10 mouse cellular contexts compared by ENCODE assay signal in the genomic region with DNA sequence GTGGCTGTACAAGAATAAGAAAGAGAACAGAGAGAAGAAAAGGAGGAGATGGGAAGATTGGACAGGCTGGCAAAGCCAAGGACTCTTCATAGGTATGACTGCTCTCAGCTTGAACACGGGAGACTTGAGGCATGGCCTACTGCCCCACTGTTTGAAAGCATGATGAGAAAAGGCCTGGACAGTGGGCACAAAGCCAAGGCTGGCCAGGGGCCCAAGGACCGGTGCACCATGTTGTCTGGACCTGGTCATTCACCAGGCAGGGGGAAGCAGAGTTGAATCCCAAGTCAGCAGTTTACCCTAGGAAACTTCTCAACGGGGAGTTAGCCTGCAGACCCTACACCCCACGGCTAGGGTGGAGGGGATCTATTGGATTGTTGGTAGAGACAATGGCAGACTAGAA. TPM values are rescaled to one million over a fixed set of nuclear protein-coding genes. Genes with fewer than 3 reads are reported as not detected.
DNase-seq lines count a peak whose midpoint lies in the region; ATAC-seq and TF ChIP-seq lines count a peak whose summit lies in the region.
"Had no signal": no experiment of that assay in that cellular context is flagged by ENCODE, and none has a peak within 500 bp of the region (broad histone marks: within the 10 kb centered on the region; RNA-seq: fewer than 3 reads in every experiment).

No protein-coding gene starts in this region.

- H3K27ac ChIP-seq in lung, embryonic 14.5 days (ENCODE audit: low read depth): peak overlapping the region; percentile 78
- H3K27ac ChIP-seq in intestine, embryonic 14.5 days (ENCODE audit: low read depth): peak overlapping the region; percentile 89
- H3K27ac ChIP-seq: midbrain, embryonic 15.5 days had no signal

- TF ChIP-seq CTCF in lung, embryonic 14.5 days (IDR thresholded peaks at IDR 0.05; ENCODE audit: low read depth): no peak

- peaks cover 27% of the 10 kb centered on the region for H3K4me1 ChIP-seq in lung, embryonic 14.5 days (ENCODE audit: insufficient read depth)
- peaks cover 50% of the 10 kb centered on the region for H3K4me1 ChIP-seq in intestine, embryonic 14.5 days (replicated peaks; ENCODE audit: control insufficient read depth, insufficient read depth, low read length)

- H3K4me2 ChIP-seq in lung, embryonic 14.5 days: peak overlapping the region; percentile 76
- peak overlapping the region; percentile 77 for H3K4me2 ChIP-seq in intestine, embryonic 14.5 days (ENCODE audit: low read length)

- no peaks in the 10 kb centered on the region for H3K27me3 ChIP-seq in lung, embryonic 14.5 days (ENCODE audit: insufficient read depth, low read length)
- no peaks in the 10 kb centered on the region for H3K27me3 ChIP-seq in intestine, embryonic 14.5 days (replicated peaks; ENCODE audit: control insufficient read depth, insufficient read depth, low read length)
- H3K27me3 ChIP-seq: midbrain, embryonic 15.5 days had no signal

- WGBS in lung, embryonic 14.5 days: 44% methylated on average over 4 of the region's 4 CpGs
- 59% methylated on average over 4 of the region's 4 CpGs for WGBS in intestine, embryonic 14.5 days

- no peak; the same call in 1 of the 2 replicates for ATAC-seq in lung, embryonic 14.5 days (ENCODE audit: insufficient read depth)
- no peak for ATAC-seq in intestine, embryonic 14.5 days (replicated peaks; ENCODE audit: low FRiP score, low TSS enrichment, low read depth)
- ATAC-seq: midbrain, embryonic 15.5 days had no signal

- H3K4me3 ChIP-seq in lung, embryonic 14.5 days (ENCODE audit: low read depth, low read length): no peak overlapping the region
- no peak overlapping the region for H3K4me3 ChIP-seq in intestine, embryonic 14.5 days (ENCODE audit: low read depth, low read length)
- H3K4me3 ChIP-seq: midbrain, embryonic 15.5 days had no signal

- peak; percentile 15 for DNase-seq in lung, embryonic 14.5 days
- no peak for DNase-seq in lung, postnatal 25 days (ENCODE audit: low spot score)
- DNase-seq in adrenal gland, postnatal 14 days: peak; percentile 82
- DNase-seq in intestine, embryonic 14.5 days (ENCODE audit: low spot score): no peak
- DNase-seq in lung, postnatal 10 days: peak; percentile 39
- no peak for DNase-seq in layer of hippocampus, postnatal 25 days (ENCODE audit: extremely low spot score in 1 of 2, low spot score in 1 of 2)
- DNase-seq in gastrocnemius, postnatal 4 days (ENCODE audit: low spot score in 2 of 2): no peak
- DNase-seq: cerebellum, adult 9-10 months; gastrocnemius, postnatal 10 days had no signal

- H3K9ac ChIP-seq in lung, embryonic 14.5 days: no peak overlapping the region
- no peak overlapping the region for H3K9ac ChIP-seq in intestine, embryonic 14.5 days (ENCODE audit: low read length)
- H3K9ac ChIP-seq: midbrain, embryonic 15.5 days had no signal

- H3K36me3 ChIP-seq in lung, embryonic 14.5 days (ENCODE audit: insufficient read depth): peaks cover 42% of the 10 kb centered on the region
- H3K36me3 ChIP-seq in intestine, embryonic 14.5 days (ENCODE audit: control insufficient read depth, insufficient read depth, low read length): peaks cover 29% of the 10 kb centered on the region
- H3K36me3 ChIP-seq: midbrain, embryonic 15.5 days had no signal

- H3K9me3 ChIP-seq in lung, embryonic 14.5 days (ENCODE audit: low read depth, low read length): no peaks in the 10 kb centered on the region
- no peaks in the 10 kb centered on the region for H3K9me3 ChIP-seq in intestine, embryonic 14.5 days (ENCODE audit: control insufficient read depth, low read length)
- H3K9me3 ChIP-seq: midbrain, embryonic 15.5 days had no signal

RNA-seq across cellular contexts. Expression of a gene that starts 6.2 kb away (rescaled TPM):
- polyA plus RNA-seq in lung, embryonic 14.5 days (2014; fragmentation: Nextera tagmentation; extraction: Ambion mirVana): 15.1 and 15.9 TPM in 2 replicates
- total RNA-seq in adrenal gland, postnatal 14 days (2021): not detected in 2 replicates
- polyA plus RNA-seq in intestine, embryonic 14.5 days (2014; fragmentation: Nextera tagmentation; extraction: Ambion mirVana): 30.9 and 32.5 TPM in 2 replicates
- total RNA-seq in layer of hippocampus, postnatal 25 days (2021): 1 to 10 TPM; 4.5 to 5.8 TPM
- under 1 TPM; 0.22 to 0.29 TPM for total RNA-seq in gastrocnemius, postnatal 4 days (2021)

RNA-seq across cellular contexts. Expression of a gene that starts 15.2 kb away (rescaled TPM):
- polyA plus RNA-seq in lung, embryonic 14.5 days (2014; fragmentation: Nextera tagmentation; extraction: Ambion mirVana): 0.18 TPM in 1 of 2 replicates, not detected in the other
- total RNA-seq in adrenal gland, postnatal 14 days (2021): not detected in 2 replicates
- 0.91 and 1.1 TPM in 2 replicates for polyA plus RNA-seq in intestine, embryonic 14.5 days (2014; fragmentation: Nextera tagmentation; extraction: Ambion mirVana)
- total RNA-seq in layer of hippocampus, postnatal 25 days (2021): 1 to 10 TPM in 1 of 2 experiments, under 1 TPM in 1; 0.86 to 2.0 TPM
- not detected for total RNA-seq in gastrocnemius, postnatal 4 days (2021)
- total RNA-seq: gastrocnemius, postnatal 10 days had no signal
- polyA plus RNA-seq: midbrain, embryonic 15.5 days had no signal

RNA-seq across cellular contexts. Expression of a gene that starts 32.8 kb away (rescaled TPM):
- polyA plus RNA-seq in lung, embryonic 14.5 days (2014; fragmentation: Nextera tagmentation; extraction: Ambion mirVana): not detected in 2 replicates
- 0.34 TPM in 1 of 2 replicates, not detected in the other for total RNA-seq in adrenal gland, postnatal 14 days (2021)
- not detected in 2 replicates for polyA plus RNA-seq in intestine, embryonic 14.5 days (2014; fragmentation: Nextera tagmentation; extraction: Ambion mirVana)
- total RNA-seq in layer of hippocampus, postnatal 25 days (2021): 1 to 10 TPM; 6.6 to 7.5 TPM
- total RNA-seq in gastrocnemius, postnatal 4 days (2021): not detected
- total RNA-seq: gastrocnemius, postnatal 10 days had no signal

Comparison
In these comparisons a context has a peak if more than half of its experiments do, and no peak if none do; other contexts are left out.
1. DNase-seq: peak in lung, embryonic 14.5 days (single experiment), adrenal gland, postnatal 14 days (single experiment) and lung, postnatal 10 days (single experiment); none in lung, postnatal 25 days (single experiment), intestine, embryonic 14.5 days (single experiment), layer of hippocampus, postnatal 25 days (0 of 2) and gastrocnemius, postnatal 4 days (0 of 2).